Mouse (Mus musculus) E14TG2a.4 (cell line): ENCODE measurements around the gene Iapp.

Experiments used
- H3K27me3 ChIP-seq: 2 replicates; pipeline ENCODE4 v1.6.1; 2014; ENCODE audit warnings: low read length, control low read depth; ENCODE audit not compliant: insufficient read depth
- H3K36me3 ChIP-seq: 2 replicates; pipeline ENCODE4 v1.6.1; 2014; ENCODE audit warnings: low read length, control low read depth; ENCODE audit not compliant: insufficient read depth
- H3K4me1 ChIP-seq: replicated peaks from 2 replicates; pipeline ENCODE4 v1.6.1; 2014; ENCODE audit warnings: low read depth, low read length, control low read depth
- H3K4me3 ChIP-seq: replicated peaks from 2 replicates; pipeline ENCODE4 v1.5.1; 2014; ENCODE audit warnings: mild to moderate bottlenecking, low read length
- H3K9me3 ChIP-seq: 2 replicates; pipeline ENCODE4 v1.6.1; 2014; ENCODE audit warnings: low read length, control low read depth
- CTCF ChIP-seq: conservative IDR thresholded peaks from 2 replicates; pipeline ENCODE4 v1.5.1; 2014; ENCODE audit warnings: low read length
- NANOG ChIP-seq: IDR thresholded peaks from 2 replicates; pipeline ENCODE4 v1.6.1; 2014; ENCODE audit warnings: borderline replicate concordance, low read length, mixed read lengths
- POU5F1 ChIP-seq: IDR thresholded peaks from 2 replicates; pipeline ENCODE4 v1.6.1; 2014; ENCODE audit warnings: low read length, borderline replicate concordance

Iapp gene

GRCm38 (mm10) chr6:142326598-142326997 is 28.4 kb downstream of the Iapp start:
- no peak for TF ChIP-seq NANOG
- TF ChIP-seq POU5F1, result no peak
- no peak for TF ChIP-seq CTCF
- H3K4me3 ChIP-seq, result no peak overlapping the region
- peaks cover 14% of the 10 kb centered on the region for H3K4me1 ChIP-seq
- H3K27me3 ChIP-seq, result no peaks in the 10 kb centered on the region
- no peaks in the 10 kb centered on the region for H3K36me3 ChIP-seq
- no peaks in the 10 kb centered on the region for H3K9me3 ChIP-seq

- TF ChIP-seq POU5F1 (no peak), CTCF (no peak), NANOG (no peak)
- Histone ChIP-seq H3K27me3 (no peaks in the 10 kb centered on the region), H3K9me3 (no peaks in the 10 kb centered on the region), H3K4me3 (no peak overlapping the region), H3K4me1 (peaks cover 9% of the 10 kb centered on the region), H3K36me3 (no peaks in the 10 kb centered on the region)
These were observed 31.0 kb downstream of the Iapp start for GRCm38 (mm10) chr6:142329201-142329600.

GRCm38 (mm10) chr6:142338961-142339360 is 40.7 kb downstream of the Iapp start:
- H3K36me3 ChIP-seq, result no peaks in the 10 kb centered on the region
- no peak for TF ChIP-seq POU5F1
- no peak for TF ChIP-seq NANOG
- TF ChIP-seq CTCF, result no peak
- H3K9me3 ChIP-seq, result no peaks in the 10 kb centered on the region
- no peak overlapping the region for H3K4me3 ChIP-seq
- H3K27me3 ChIP-seq, result no peaks in the 10 kb centered on the region
- no peaks in the 10 kb centered on the region for H3K4me1 ChIP-seq

GRCm38 (mm10) chr6:142339576-142339975 is 41.4 kb downstream of the Iapp start:
- no peak for TF ChIP-seq POU5F1
- TF ChIP-seq CTCF, result no peak
- no peak for TF ChIP-seq NANOG
- H3K9me3 ChIP-seq, result no peaks in the 10 kb centered on the region
- H3K4me3 ChIP-seq, result no peak overlapping the region
- no peaks in the 10 kb centered on the region for H3K27me3 ChIP-seq
- H3K4me1 ChIP-seq, result no peaks in the 10 kb centered on the region
- no peaks in the 10 kb centered on the region for H3K36me3 ChIP-seq

- Histone ChIP-seq H3K4me1 (peaks cover 16% of the 10 kb centered on the region), H3K27me3 (no peaks in the 10 kb centered on the region), H3K9me3 (no peaks in the 10 kb centered on the region), H3K4me3 (no peak overlapping the region), H3K36me3 (peaks cover 2% of the 10 kb centered on the region; the same call in 1 of the 2 replicates)
- peak; percentile 84 for TF ChIP-seq CTCF
- no peak for TF ChIP-seq POU5F1
- no peak for TF ChIP-seq NANOG
These were observed 45.3 kb downstream of the Iapp start for GRCm38 (mm10) chr6:142343561-142343960.

GRCm38 (mm10) chr6:142345440-142346038 is 47.3 kb downstream of the Iapp start, which contains the start of gene Pyroxd1:
Gene Pyroxd1, plus strand, starts transcription at chr6:142345654.
- peaks cover 16% of the 10 kb centered on the region for H3K4me1 ChIP-seq
- no peaks in the 10 kb centered on the region for H3K9me3 ChIP-seq
- TF ChIP-seq CTCF, result no peak
- TF ChIP-seq NANOG, result no peak
- TF ChIP-seq POU5F1, result no peak
- H3K27me3 ChIP-seq, result no peaks in the 10 kb centered on the region
- peak within 1 kb of the TSS; percentile 90 for H3K4me3 ChIP-seq
- H3K36me3 ChIP-seq, result peaks cover 20% of the 10 kb centered on the region; the same call in 1 of the 2 replicates

GRCm38 (mm10) chr6:142346181-142347110 is 48.2 kb downstream of the Iapp start:
- TF ChIP-seq NANOG, result no peak
- TF ChIP-seq POU5F1, result no peak
- no peak for TF ChIP-seq CTCF
- Histone ChIP-seq H3K9me3 (no peaks in the 10 kb centered on the region), H3K36me3 (peaks cover 28% of the 10 kb centered on the region), H3K27me3 (no peaks in the 10 kb centered on the region), H3K4me3 (peak overlapping the region; percentile 90), H3K4me1 (peaks cover 16% of the 10 kb centered on the region)
